In the genomic region with DNA sequence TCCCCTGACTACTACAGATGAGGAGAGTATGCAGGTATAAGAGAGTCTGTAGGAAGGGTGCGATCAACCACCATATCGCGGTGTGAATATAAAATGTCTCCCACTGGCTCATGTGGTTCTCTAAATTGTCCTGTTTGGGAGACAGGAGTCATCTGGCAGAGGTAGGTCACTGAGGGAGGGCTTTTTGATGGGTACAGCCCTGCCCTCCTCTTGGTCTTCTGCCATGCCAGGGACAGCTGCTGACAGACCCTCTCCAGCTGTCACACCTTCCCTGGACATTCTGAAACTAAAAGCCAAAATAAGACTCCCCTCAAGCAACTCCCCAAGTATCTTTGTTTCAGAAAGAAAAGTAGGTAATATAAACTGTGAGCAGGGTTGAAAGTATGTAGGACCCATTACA, we compare ENCODE assay signal across 15 mouse cellular contexts.
"Had no signal": no experiment of that assay in that cellular context is flagged by ENCODE, and none has a peak within 500 bp of the region (broad histone marks: within the 10 kb centered on the region; RNA-seq: fewer than 3 reads in every experiment).

No protein-coding gene starts in this region.

- ATAC-seq: intestine, postnatal 0 days; liver, embryonic 12.5 days; midbrain, embryonic 15.5 days had no signal

- H3K27me3 ChIP-seq: hindbrain, embryonic 15.5 days; liver, embryonic 12.5 days; liver, embryonic 15.5 days; midbrain, embryonic 12.5 days; midbrain, embryonic 15.5 days had no signal

- H3K4me2 ChIP-seq: hindbrain, embryonic 15.5 days; limb, embryonic 13.5 days; liver, embryonic 12.5 days; liver, embryonic 15.5 days; midbrain, embryonic 12.5 days; midbrain, embryonic 15.5 days; neural tube, embryonic 13.5 days had no signal

- H3K9me3 ChIP-seq: hindbrain, embryonic 15.5 days; limb, embryonic 10.5 days; limb, embryonic 13.5 days; liver, embryonic 12.5 days; liver, embryonic 15.5 days; midbrain, embryonic 12.5 days; midbrain, embryonic 15.5 days; neural tube, embryonic 13.5 days had no signal

- DNase-seq: kidney, postnatal 25 days; layer of hippocampus, adult 9-11 months; liver; thymus, postnatal 25 days had no signal

- H3K4me1 ChIP-seq: liver, embryonic 12.5 days; liver, embryonic 15.5 days had no signal

- H3K4me3 ChIP-seq: hindbrain, embryonic 15.5 days; layer of hippocampus, adult 2 months; limb, embryonic 10.5 days; limb, embryonic 13.5 days; liver, embryonic 12.5 days; liver, embryonic 15.5 days; midbrain, embryonic 12.5 days; midbrain, embryonic 15.5 days; neural tube, embryonic 13.5 days had no signal

- H3K9ac ChIP-seq: hindbrain, embryonic 15.5 days; limb, embryonic 13.5 days; liver, embryonic 12.5 days; liver, embryonic 15.5 days; midbrain, embryonic 12.5 days; midbrain, embryonic 15.5 days; neural tube, embryonic 13.5 days had no signal

- H3K27ac ChIP-seq: hindbrain, embryonic 15.5 days; layer of hippocampus, adult 2 months; limb, embryonic 10.5 days; limb, embryonic 13.5 days; liver, embryonic 12.5 days; liver, embryonic 15.5 days; macrophage; midbrain, embryonic 12.5 days; midbrain, embryonic 15.5 days; neural tube, embryonic 13.5 days had no signal

- H3K36me3 ChIP-seq: hindbrain, embryonic 15.5 days; limb, embryonic 10.5 days; limb, embryonic 13.5 days; liver, embryonic 12.5 days; liver, embryonic 15.5 days; midbrain, embryonic 12.5 days; midbrain, embryonic 15.5 days; neural tube, embryonic 13.5 days had no signal
